Mouse (Mus musculus): Measurements from ENCODE around the gene Dio1.

The Dio1 gene

GRCm38 (mm10) chr4:107306966-107307365, at the start of gene Dio1:
TSS of gene Dio1 (minus strand) at chr4:107307169.
- no peak for DNase-seq

- no peak for DNase-seq
Observed at GRCm38 (mm10) chr4:107354543-107354942, 47.6 kb upstream of the Dio1 start.

- no peak for DNase-seq
Observed at GRCm38 (mm10) chr4:107354126-107354525, 47.2 kb upstream of the Dio1 start.

GRCm38 (mm10) chr4:107353612-107354011, 46.6 kb upstream of the Dio1 start:
- no peak for DNase-seq

- no peak for DNase-seq
Observed at GRCm38 (mm10) chr4:107351368-107351767, 44.4 kb upstream of the Dio1 start.

- peak; percentile 26 to 32 for DNase-seq
Observed at GRCm38 (mm10) chr4:107349311-107350008, 42.5 kb upstream of the Dio1 start.

- DNase-seq = no peak
Observed at GRCm38 (mm10) chr4:107348529-107349310, 41.8 kb upstream of the Dio1 start.

GRCm38 (mm10) chr4:107347221-107347620, 40.3 kb upstream of the Dio1 start:
- no peak for DNase-seq

GRCm38 (mm10) chr4:107344612-107345011, 37.6 kb upstream of the Dio1 start:
- no peak for DNase-seq

GRCm38 (mm10) chr4:107341354-107341753, 34.4 kb upstream of the Dio1 start:
- no peak for DNase-seq

GRCm38 (mm10) chr4:107337455-107337854, 30.5 kb upstream of the Dio1 start:
- DNase-seq = no peak

GRCm38 (mm10) chr4:107336356-107336755, 29.4 kb upstream of the Dio1 start:
- DNase-seq = no peak

- DNase-seq = peak; percentile 26 to 37
Observed at GRCm38 (mm10) chr4:107333514-107333913, 26.5 kb upstream of the Dio1 start.

- no peak for DNase-seq
Observed at GRCm38 (mm10) chr4:107328530-107328929, 21.6 kb upstream of the Dio1 start.

GRCm38 (mm10) chr4:107323113-107323512, 16.1 kb upstream of the Dio1 start:
- DNase-seq = no peak

GRCm38 (mm10) chr4:107321041-107321440, 14.1 kb upstream of the Dio1 start:
- DNase-seq = no peak

GRCm38 (mm10) chr4:107318646-107319045, 11.7 kb upstream of the Dio1 start:
- DNase-seq = no peak

GRCm38 (mm10) chr4:107314479-107314805, 7.5 kb upstream of the Dio1 start:
- DNase-seq = no peak

GRCm38 (mm10) chr4:107313690-107314478, 6.9 kb upstream of the Dio1 start, which contains the start of gene Yipf1:
TSS of gene Yipf1 (plus strand) at chr4:107314363.
- peak; percentile 88 to 92 for DNase-seq

- no peak for DNase-seq
Observed at GRCm38 (mm10) chr4:107303531-107303930, 3.4 kb downstream of the Dio1 start.

GRCm38 (mm10) chr4:107302832-107303231, 4.1 kb downstream of the Dio1 start:
- DNase-seq = no peak

- DNase-seq = no peak
Observed at GRCm38 (mm10) chr4:107302221-107302620, 4.7 kb downstream of the Dio1 start.

GRCm38 (mm10) chr4:107300902-107301555, 5.9 kb downstream of the Dio1 start:
- DNase-seq = no peak
